ENCODE assay signal across 17 mouse cellular contexts in the genomic region with DNA sequence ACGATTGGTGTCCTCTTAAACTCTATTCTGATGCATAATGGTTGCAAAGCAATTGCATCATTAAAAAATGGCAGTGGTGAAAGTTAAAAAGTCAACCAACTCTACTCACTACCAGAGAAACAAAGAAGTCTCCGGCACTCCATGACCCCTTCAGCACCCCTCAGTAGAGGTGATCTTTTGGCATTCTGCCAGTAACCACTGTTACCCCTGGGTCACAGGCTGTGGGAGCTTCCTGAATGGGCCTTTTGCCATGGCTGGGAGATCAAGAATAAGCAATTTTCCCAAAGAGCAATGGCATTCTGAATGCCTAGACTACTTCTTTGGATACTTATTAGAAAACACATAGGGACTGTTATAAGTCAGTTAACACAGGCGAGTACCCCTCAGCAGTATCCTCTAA.
A peak's percentile ranks its signal among the peaks of the same experiment; 100 is the strongest.
DNase-seq lines count a peak whose midpoint lies in the region; ATAC-seq and TF ChIP-seq lines count a peak whose summit lies in the region.
"Had no signal": no experiment of that assay in that cellular context is flagged by ENCODE, and none has a peak within 500 bp of the region (broad histone marks: within the 10 kb centered on the region; RNA-seq: fewer than 3 reads in every experiment).

No protein-coding gene starts in this region.

- H3K27ac ChIP-seq in hindbrain, embryonic 11.5 days (ENCODE audit: low read depth, low read length) = no peak overlapping the region
- H3K27ac ChIP-seq in hindbrain, embryonic 16.5 days (ENCODE audit: low read depth, low read length) = no peak overlapping the region
- no peak overlapping the region for H3K27ac ChIP-seq in kidney, embryonic 16.5 days (ENCODE audit: low read length)
- H3K27ac ChIP-seq: layer of hippocampus, adult 2 months; limb, embryonic 15.5 days had no signal

- no peaks in the 10 kb centered on the region for H3K9me3 ChIP-seq in hindbrain, embryonic 11.5 days (ENCODE audit: control insufficient read depth, low read length)
- H3K9me3 ChIP-seq in hindbrain, embryonic 16.5 days (ENCODE audit: control insufficient read depth, low read length) = no peaks in the 10 kb centered on the region
- 0 out of 2 replicates have a peak, but pooled peaks cover 5% of the 10 kb centered on the region for H3K9me3 ChIP-seq in kidney, embryonic 16.5 days (ENCODE audit: low read length)
- H3K9me3 ChIP-seq: limb, embryonic 15.5 days; midbrain, embryonic 15.5 days had no signal

- TF ChIP-seq CTCF in brain, embryonic 14.5 days (IDR thresholded peaks at IDR 0.05; ENCODE audit: borderline replicate concordance, extremely low read depth, insufficient read depth, insufficient read length) = no peak

- ATAC-seq in hindbrain, embryonic 11.5 days (ENCODE audit: low FRiP score) = peak; percentile 59; the same call in 1 of the 2 replicates
- ATAC-seq in hindbrain, embryonic 16.5 days = no peak
- 0 out of 2 replicates have a peak, but pooled peaks have one; percentile 46 for ATAC-seq in kidney, embryonic 16.5 days (ENCODE audit: low FRiP score, low TSS enrichment)
- ATAC-seq: CD4-positive, CD25-positive, alpha-beta regulatory T cell, adult 4 months; forebrain, postnatal 0 days; liver, postnatal 0 days had no signal

- TF ChIP-seq POLR2A in brain, embryonic 14.5 days (IDR thresholded peaks at IDR 0.05; ENCODE audit: borderline replicate concordance, extremely low read depth, insufficient read depth, insufficient read length, poor library complexity, severe bottlenecking) = no peak

- no peaks in the 10 kb centered on the region for H3K36me3 ChIP-seq in hindbrain, embryonic 11.5 days (ENCODE audit: control insufficient read depth, insufficient read depth, low read length)
- no peaks in the 10 kb centered on the region for H3K36me3 ChIP-seq in hindbrain, embryonic 16.5 days (ENCODE audit: control insufficient read depth, insufficient read depth, low read length)
- no peaks in the 10 kb centered on the region for H3K36me3 ChIP-seq in kidney, embryonic 16.5 days (ENCODE audit: insufficient read depth, low read length)
- H3K36me3 ChIP-seq: limb, embryonic 15.5 days; midbrain, embryonic 15.5 days had no signal

- H3K27me3 ChIP-seq in hindbrain, embryonic 11.5 days (ENCODE audit: control insufficient read depth, insufficient read depth, low read length) = no peaks in the 10 kb centered on the region
- H3K27me3 ChIP-seq in hindbrain, embryonic 16.5 days (replicated peaks; ENCODE audit: control insufficient read depth, insufficient read depth, low read length) = no peaks in the 10 kb centered on the region
- H3K27me3 ChIP-seq in kidney, embryonic 16.5 days (ENCODE audit: insufficient read depth, low read length) = no peaks in the 10 kb centered on the region
- H3K27me3 ChIP-seq: limb, embryonic 15.5 days; midbrain, embryonic 15.5 days had no signal

- H3K4me2 ChIP-seq in hindbrain, embryonic 11.5 days (replicated peaks; ENCODE audit: low read depth, low read length) = no peak overlapping the region
- H3K4me2 ChIP-seq in hindbrain, embryonic 16.5 days (ENCODE audit: low read length) = no peak overlapping the region
- H3K4me2 ChIP-seq in kidney, embryonic 16.5 days (replicated peaks; ENCODE audit: low read depth, low read length) = no peak overlapping the region
- H3K4me2 ChIP-seq: limb, embryonic 15.5 days; midbrain, embryonic 15.5 days had no signal

- no peak for DNase-seq in hindbrain, embryonic 11.5 days (ENCODE audit: low spot score)
- peak; percentile 11 for DNase-seq in MN1 (ENCODE audit: low spot score)
- DNase-seq in brain, embryonic 14.5 days (ENCODE audit: low read depth) = peak; percentile 5
- DNase-seq in spleen, postnatal 36 days (ENCODE audit: low spot score in 2 of 2) = no peak
- no peak for DNase-seq in left cerebral cortex, adult 18-20 months (ENCODE audit: low spot score in 2 of 2)
- DNase-seq: cerebellum, adult 9-10 months; gastrocnemius, postnatal 14 days; liver, postnatal 0 days; lung, postnatal 4 days; thymus, adult 18-20 months had no signal

- no peaks in the 10 kb centered on the region for H3K4me1 ChIP-seq in hindbrain, embryonic 11.5 days (replicated peaks; ENCODE audit: control insufficient read depth, insufficient read depth, low read length)
- no peaks in the 10 kb centered on the region; the same call in 1 of the 2 replicates for H3K4me1 ChIP-seq in hindbrain, embryonic 16.5 days (ENCODE audit: control insufficient read depth, insufficient read depth, low read depth, low read length)
- peaks cover 8% of the 10 kb centered on the region; the same call in 1 of the 2 replicates for H3K4me1 ChIP-seq in kidney, embryonic 16.5 days (ENCODE audit: insufficient read depth, low read length)
- H3K4me1 ChIP-seq: limb, embryonic 15.5 days had no signal

- 40% methylated on average over 3 of the region's 3 CpGs for WGBS in hindbrain, embryonic 11.5 days
- 32% methylated on average over 3 of the region's 3 CpGs for WGBS in hindbrain, embryonic 16.5 days
- 54% methylated on average over 3 of the region's 3 CpGs for WGBS in kidney, embryonic 16.5 days

- no peak overlapping the region for H3K9ac ChIP-seq in hindbrain, embryonic 11.5 days (ENCODE audit: low read depth, low read length)
- no peak overlapping the region for H3K9ac ChIP-seq in hindbrain, embryonic 16.5 days (ENCODE audit: low read depth, low read length)
- H3K9ac ChIP-seq in kidney, embryonic 16.5 days (replicated peaks; ENCODE audit: low read length) = no peak overlapping the region
- H3K9ac ChIP-seq: forebrain, postnatal 0 days; limb, embryonic 15.5 days; liver, postnatal 0 days; midbrain, embryonic 15.5 days had no signal

- no peak overlapping the region for H3K4me3 ChIP-seq in hindbrain, embryonic 11.5 days (ENCODE audit: low read depth, low read length)
- no peak overlapping the region for H3K4me3 ChIP-seq in hindbrain, embryonic 16.5 days (ENCODE audit: low read length)
- no peak overlapping the region for H3K4me3 ChIP-seq in kidney, embryonic 16.5 days (ENCODE audit: low read length)
- H3K4me3 ChIP-seq: layer of hippocampus, adult 2 months; limb, embryonic 15.5 days; midbrain, embryonic 15.5 days had no signal

Comparison
In these comparisons a context has a peak if more than half of its experiments do, and no peak if none do; other contexts are left out.
1. DNase-seq: peak in MN1 (single experiment) and brain, embryonic 14.5 days (single experiment); none in hindbrain, embryonic 11.5 days (single experiment), spleen, postnatal 36 days (0 of 2) and left cerebral cortex, adult 18-20 months (0 of 2).